Mouse (Mus musculus): Measurements from ENCODE around the gene B4galnt2. TPM values are rescaled to one million over a fixed set of nuclear protein-coding genes. Genes with fewer than 3 reads are reported as not detected.

Gene B4galnt2
- total and polyA plus RNA-seq, 3 experiments = 0.15 to 4.5 TPM; not detected in 1

DNA sequence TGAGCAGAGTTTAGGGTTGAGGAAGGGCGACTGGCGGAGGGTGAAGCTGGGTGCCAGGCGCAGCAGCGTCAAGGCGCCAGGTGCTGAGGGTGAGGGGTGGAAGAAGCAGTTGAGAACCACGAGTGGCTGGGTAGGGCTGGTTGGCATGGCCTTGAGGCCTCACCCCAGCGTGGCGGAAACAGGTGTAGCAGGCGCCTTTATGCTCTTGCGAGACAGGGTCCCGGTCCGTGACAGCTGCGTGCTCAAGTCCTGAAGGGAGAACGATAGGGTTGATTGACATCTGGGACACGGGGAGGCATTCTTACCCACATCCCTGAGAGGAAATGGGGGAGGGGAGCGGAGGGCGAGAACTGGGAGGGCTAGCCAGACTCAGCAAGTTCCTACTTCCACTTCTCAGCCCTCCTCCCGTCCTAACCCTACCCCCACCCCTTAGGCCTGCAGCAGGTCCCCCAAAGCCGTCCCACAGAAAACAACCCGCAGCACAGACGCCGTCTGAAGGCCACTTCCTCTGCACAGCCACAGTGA, 80.5 kb downstream of the B4galnt2 start (continued):
- TF ChIP-seq MAZ (IDR thresholded peaks at IDR 0.05; ENCODE audit: low read depth, low read length) (peak; percentile 94), UBTF (IDR thresholded peaks at IDR 0.05; ENCODE audit: borderline replicate concordance, insufficient read depth, low read depth, low read length) (no peak), USF2 (IDR thresholded peaks at IDR 0.05; ENCODE audit: borderline replicate concordance in 1 of 2, insufficient read depth in 1 of 2, low read depth in 1 of 2, low read length in 2 of 2) (no peak), CHD2 (IDR thresholded peaks at IDR 0.05; ENCODE audit: low read length) (peak; percentile 87), ZC3H11A (IDR thresholded peaks at IDR 0.05; ENCODE audit: low read depth, low read length) (no peak), POLR2AphosphoS2 (IDR thresholded peaks at IDR 0.05; ENCODE audit: low read length) (no peak), HCFC1 (IDR thresholded peaks at IDR 0.05; ENCODE audit: low read depth, low read length) (peak; percentile 51; the same call in 1 of the 2 replicates), USF1 (IDR thresholded peaks at IDR 0.05; ENCODE audit: low read depth, low read length) (no peak), MYC (IDR thresholded peaks at IDR 0.05; ENCODE audit: low read depth, low read length) (peak; percentile 74; the same call in 1 of the 2 replicates), ELF1 (IDR thresholded peaks at IDR 0.05; ENCODE audit: low read depth, low read length) (peak; percentile 71), TCF12 (IDR thresholded peaks at IDR 0.05; ENCODE audit: low read depth, low read length) (peak; percentile 75), SMC3 (IDR thresholded peaks at IDR 0.05; ENCODE audit: low read depth, low read length) (no peak), POLR2AphosphoS5 (IDR thresholded peaks at IDR 0.05; ENCODE audit: borderline replicate concordance, low read depth, low read length) (no peak), KAT2A (conservative IDR thresholded peaks at IDR 0.05; ENCODE audit: low read depth, low read length) (no peak; the same call in 1 of the 2 replicates), NELFE (IDR thresholded peaks at IDR 0.05; ENCODE audit: low read depth, low read length) (peak; percentile 56)

DNA sequence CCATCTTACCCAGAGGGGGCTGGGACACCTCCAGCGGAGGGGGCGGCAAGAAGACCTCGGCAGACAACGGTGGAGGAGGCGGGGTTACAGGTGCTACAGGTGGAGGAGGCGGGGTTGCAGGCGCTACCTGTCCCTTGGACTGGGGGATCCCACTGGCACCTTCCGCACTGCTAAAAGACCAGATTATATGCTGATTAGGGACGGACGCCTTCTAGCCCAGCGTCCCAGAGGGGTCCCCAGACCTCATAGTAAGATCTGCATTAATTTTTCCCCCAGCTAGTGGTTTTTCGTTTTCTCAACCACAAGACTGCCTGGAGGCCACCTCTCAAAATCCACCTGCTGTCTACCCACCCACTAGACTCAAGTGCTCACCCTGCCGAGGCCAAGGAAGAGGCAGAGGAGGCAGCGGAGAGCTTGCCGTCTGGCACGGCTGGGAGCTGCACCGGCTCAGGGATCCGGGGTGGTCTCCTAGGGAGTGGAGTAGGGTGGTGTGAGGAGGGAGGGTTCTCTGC, 81.0 kb downstream of the B4galnt2 start:
- H3K36me3 ChIP-seq (ENCODE audit: control insufficient read depth in 1 of 2, insufficient read depth in 2 of 2, low read length in 2 of 2) = peaks cover 0 to 30% of the 10 kb centered on the region in 2 experiments; a peak in 2 of 4 replicates
- peak overlapping the region; percentile 97 for H3K27ac ChIP-seq (ENCODE audit: control insufficient read depth, low read depth, low read length)
- TF ChIP-seq SMC3 (IDR thresholded peaks at IDR 0.05; ENCODE audit: low read depth, low read length) = 0 out of 2 replicates have a peak, but pooled peaks have one; percentile 1
- no peak for TF ChIP-seq TBP (IDR thresholded peaks at IDR 0.05; ENCODE audit: low read depth, low read length)
- no peak; the same call in 1 of the 2 replicates for TF ChIP-seq CHD1 (IDR thresholded peaks at IDR 0.05; ENCODE audit: low read depth, low read length)
- peaks cover 19 to 60% of the 10 kb centered on the region in 2 experiments for H3K4me1 ChIP-seq (ENCODE audit: control insufficient read depth in 1 of 2, insufficient read depth in 2 of 2, low read length in 2 of 2)
- peak overlapping the region; percentile 68 for H3K9ac ChIP-seq (ENCODE audit: control insufficient read depth, low read depth, low read length, poor library complexity, severe bottlenecking)
- DNase-seq (ENCODE audit: low read depth, low spot score) = peak; percentile 37
- no peaks in the 10 kb centered on the region for H3K27me3 ChIP-seq (ENCODE audit: control insufficient read depth in 1 of 2, insufficient read depth in 2 of 2, low read length in 2 of 2)
- H3K4me3 ChIP-seq (ENCODE audit: control insufficient read depth in 1 of 2, insufficient read depth in 1 of 2, low read depth in 2 of 2, low read length in 2 of 2) = peak overlapping the region; percentile 45 to 52
- H3K79me2 ChIP-seq (ENCODE audit: control insufficient read depth, insufficient read depth, low read length, poor library complexity) = no peaks in the 10 kb centered on the region; the same call in 1 of the 2 replicates
- no peaks in the 10 kb centered on the region for H3K9me3 ChIP-seq (replicated peaks; ENCODE audit: insufficient read depth, low read length)

Data from MEL (cell line).